Mouse (Mus musculus): ENCODE measurements around the gene Kmt5c. TPM values are rescaled to one million over a fixed set of nuclear protein-coding genes. Genes with fewer than 3 reads are reported as not detected.

Gene Kmt5c
- polyA plus RNA-seq, 1 experiment = 610 TPM

GRCm38 (mm10) chr7:4771202-4771601, 31.3 kb downstream of the Kmt5c start, which contains the start of gene Fam71e2:
Gene Fam71e2 (minus strand): TSS chr7:4771302.
- TF ChIP-seq GATA1 (IDR thresholded peaks at IDR 0.05; ENCODE audit: low read length) = no peak

- no peak for TF ChIP-seq GATA1 (IDR thresholded peaks at IDR 0.05; ENCODE audit: low read length)
Observed at GRCm38 (mm10) chr7:4776131-4776530, 36.2 kb downstream of the Kmt5c start.

DNA sequence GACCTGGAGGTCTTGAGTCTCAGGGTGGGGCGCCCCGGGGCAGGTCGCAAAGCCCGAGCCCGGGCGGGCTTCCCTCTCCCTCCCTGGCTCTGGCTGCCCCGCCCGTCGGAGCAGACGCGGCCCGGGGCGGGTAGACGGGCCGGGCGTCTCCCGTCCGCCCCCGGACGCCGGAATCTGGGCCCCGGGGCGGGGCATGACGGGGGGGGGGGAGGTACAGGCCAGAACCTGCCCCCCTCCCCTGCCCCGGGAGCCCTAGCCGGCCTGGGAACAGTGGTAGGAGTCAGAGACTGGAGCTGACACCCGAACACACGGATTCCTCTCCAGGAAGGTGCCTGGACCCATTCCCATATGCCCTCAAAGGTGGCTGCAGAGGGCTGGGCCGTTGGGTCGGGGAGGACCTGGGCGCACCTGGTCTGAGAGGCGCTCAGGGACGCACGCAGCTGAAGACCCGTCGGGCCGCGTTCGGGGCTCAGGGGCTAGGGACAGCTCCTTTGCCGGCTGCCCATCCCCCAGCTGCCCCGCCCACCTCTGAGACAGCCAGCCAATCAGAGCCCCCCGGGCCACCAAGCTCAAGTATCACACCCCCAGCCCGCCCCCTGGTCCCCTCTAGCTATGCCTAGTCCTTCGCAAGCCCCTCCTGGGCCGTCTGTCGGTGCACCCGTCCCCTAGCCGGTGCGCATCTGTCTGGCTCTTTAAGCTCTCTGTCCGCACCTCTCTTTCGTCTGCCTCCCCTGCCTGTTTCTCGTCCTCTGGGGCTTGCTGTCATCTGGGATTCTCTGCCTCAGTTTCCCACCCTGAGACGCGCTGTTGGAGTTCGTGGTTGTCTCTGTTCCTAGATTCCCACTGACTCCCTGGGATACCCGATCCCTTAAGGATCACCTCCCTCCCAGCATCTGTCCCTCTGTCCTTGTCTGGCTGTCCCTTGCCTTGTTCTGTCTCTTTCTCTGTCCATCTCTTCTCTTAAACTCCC, 37.2 kb downstream of the Kmt5c start:
- no peak for TF ChIP-seq GATA1 (IDR thresholded peaks at IDR 0.05; ENCODE audit: low read length)

DNA sequence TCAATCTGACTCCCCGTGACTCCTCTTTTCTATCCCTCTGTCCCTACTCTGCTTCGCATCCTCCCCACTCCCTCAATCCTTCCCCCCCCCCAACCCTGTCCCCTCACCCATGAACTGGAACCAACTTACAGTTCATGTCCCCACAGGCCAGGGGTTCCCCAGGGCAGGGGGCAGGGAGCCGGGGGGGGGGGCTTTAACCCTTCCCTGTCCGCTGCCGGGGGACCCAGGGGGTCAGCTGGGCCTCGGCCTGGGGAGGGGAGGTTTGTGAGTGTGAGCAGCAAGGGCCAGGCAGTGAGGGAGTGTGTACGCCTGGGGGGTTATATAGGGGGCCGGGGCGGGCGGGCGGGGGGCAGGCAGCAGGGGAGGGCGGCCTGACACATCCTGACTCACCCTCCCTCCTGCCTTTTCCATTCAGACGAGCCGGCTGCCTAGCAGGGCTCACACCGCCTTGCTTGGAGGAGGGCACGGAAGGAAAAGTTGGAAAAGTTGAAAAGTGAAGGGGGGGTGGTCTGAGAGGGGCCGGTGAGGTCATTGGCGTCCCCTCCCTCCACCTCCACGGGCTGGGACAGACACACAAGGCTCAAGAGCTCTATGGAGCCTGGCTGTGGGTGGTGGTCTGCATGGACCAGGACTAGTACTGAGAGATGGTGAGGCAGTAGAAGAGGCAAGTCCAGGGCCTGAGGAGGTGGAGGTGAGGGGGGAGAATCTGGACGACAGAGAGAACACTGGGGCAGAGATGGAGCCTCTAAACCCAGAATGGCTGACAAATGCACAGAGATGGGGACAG, 38.1 kb downstream of the Kmt5c start:
- TF ChIP-seq GATA1 (IDR thresholded peaks at IDR 0.05; ENCODE audit: low read length) = no peak

DNA sequence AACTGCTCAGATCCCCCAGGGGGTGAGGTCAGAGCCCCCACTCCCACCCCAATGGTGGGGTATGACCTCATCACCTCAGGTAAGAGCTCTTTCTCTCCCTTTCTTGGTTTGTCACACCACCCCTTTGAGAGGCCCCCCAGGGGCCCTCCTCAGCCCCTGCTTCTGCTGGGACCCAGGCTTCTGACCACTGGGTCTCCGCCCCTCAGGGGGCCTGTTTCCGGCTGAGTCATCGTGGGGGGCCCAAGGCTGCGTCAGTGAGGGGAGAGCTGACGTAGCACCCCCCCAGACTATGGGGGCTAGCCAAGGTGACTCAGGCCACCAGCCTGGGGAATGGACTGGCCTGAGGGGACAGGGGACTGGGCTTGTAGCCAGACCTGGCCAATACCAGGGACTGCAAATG, 40.0 kb downstream of the Kmt5c start:
- TF ChIP-seq GATA1 (IDR thresholded peaks at IDR 0.05; ENCODE audit: low read length) = no peak

DNA sequence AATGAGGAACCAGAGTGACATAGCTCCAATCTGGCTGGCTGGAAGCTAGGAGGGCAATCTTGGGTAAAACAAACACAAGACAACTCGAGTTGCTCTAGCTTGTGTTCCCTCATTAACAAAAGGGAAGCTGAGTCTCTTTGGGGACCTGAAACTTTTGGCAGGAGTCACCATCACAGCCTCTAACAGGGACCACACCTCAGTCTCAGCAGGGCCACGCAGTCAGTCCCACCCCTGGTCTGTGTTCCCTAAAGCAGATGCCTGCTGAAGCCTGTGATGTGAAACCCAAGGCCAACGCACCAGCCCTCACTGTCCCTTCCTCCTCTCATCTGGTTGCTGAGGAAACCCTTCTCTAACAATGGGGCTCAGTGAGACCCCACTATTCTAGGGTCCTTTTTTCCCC, 42.2 kb downstream of the Kmt5c start:
- no peak for TF ChIP-seq GATA1 (IDR thresholded peaks at IDR 0.05; ENCODE audit: low read length)

DNA sequence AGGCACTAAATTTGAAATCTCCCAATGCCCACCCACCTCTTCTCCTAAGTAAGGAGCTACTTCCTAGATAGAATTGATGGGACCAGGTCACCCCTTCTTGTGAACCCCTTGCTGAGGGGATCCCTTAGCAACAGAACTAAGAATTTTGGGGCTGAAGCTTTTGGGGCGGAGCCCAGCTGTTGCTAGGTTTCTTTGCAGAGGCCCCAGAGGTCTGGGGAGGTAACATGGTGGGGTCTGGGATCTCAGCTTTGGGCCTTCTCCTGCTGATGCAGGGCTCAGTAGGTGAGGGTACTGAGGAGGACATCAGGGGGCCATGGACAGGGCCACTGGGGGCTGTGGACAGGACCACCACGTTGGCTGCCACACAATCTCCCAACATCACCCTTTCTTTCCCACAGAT, 42.8 kb downstream of the Kmt5c start, which contains the start of the genes Il11 and Tmem190:
TSS of gene Il11 (minus strand) at position 101 of the 400 bp plus-strand sequence.
TSS of gene Tmem190 (plus strand) at position 179 of the 400 bp plus-strand sequence.
- no peak for TF ChIP-seq GATA1 (IDR thresholded peaks at IDR 0.05; ENCODE audit: low read length)

GRCm38 (mm10) chr7:4783667-4784268, 43.9 kb downstream of the Kmt5c start:
- TF ChIP-seq GATA1 (IDR thresholded peaks at IDR 0.05; ENCODE audit: low read length) = no peak

- TF ChIP-seq GATA1 (IDR thresholded peaks at IDR 0.05; ENCODE audit: low read length) = no peak
Observed at GRCm38 (mm10) chr7:4788499-4789435, 48.9 kb downstream of the Kmt5c start.

- no peak for TF ChIP-seq GATA1 (IDR thresholded peaks at IDR 0.05; ENCODE audit: low read length)
Observed at GRCm38 (mm10) chr7:4789436-4789935, 49.6 kb downstream of the Kmt5c start, which contains the start of gene Tmem238. Gene Tmem238 (minus strand): TSS chr7:4789656.

DNA sequence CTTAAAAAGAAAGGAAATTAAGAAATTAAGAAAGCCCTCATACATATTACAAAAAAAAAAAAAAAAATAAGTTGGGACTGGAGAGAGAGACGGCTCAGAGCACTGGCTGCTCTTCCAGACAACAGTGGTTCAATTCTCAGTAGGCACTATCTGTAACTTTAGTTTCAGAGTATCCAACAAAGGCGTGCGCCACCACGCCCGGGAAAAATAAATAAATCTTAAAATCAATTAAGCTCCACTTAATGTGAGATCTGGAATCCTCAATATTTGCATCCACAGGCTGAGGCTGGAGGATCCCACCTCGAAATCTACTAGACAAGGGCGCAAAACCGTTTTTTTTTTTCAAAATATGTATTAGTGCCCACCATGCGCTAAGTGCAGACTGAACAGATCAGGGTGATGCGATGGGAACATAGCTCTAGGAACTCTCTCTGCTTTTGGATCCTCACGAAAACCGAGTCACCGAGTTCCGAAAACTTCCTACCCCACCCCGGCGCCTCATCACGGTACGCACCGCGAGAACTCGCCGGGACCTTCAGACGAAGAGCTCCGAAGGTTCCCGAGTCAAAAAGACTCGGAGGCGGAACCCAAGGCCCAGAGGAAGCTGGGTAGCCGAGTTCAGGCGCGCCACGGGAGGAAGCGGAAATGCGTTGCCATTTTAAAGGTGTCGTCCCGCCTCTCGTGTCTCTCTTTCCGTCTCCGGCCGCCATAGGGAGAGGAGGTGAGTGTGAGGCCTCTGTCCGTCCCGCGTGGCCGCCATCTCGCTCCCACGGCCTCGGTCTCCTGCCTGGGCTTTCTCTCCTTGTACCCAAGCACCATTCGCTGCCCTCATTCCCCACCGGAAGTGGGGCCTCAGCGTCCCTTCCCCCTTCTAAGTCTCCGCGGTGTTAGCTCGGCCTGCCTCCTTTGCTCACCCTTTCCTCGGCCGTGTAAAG, 52.6 kb downstream of the Kmt5c start, which contains the start of gene Rpl28:
TSS of gene Rpl28 (plus strand) at position 597 of the 935 bp plus-strand sequence.
- TF ChIP-seq GATA1 (IDR thresholded peaks at IDR 0.05; ENCODE audit: low read length) = no peak

DNA sequence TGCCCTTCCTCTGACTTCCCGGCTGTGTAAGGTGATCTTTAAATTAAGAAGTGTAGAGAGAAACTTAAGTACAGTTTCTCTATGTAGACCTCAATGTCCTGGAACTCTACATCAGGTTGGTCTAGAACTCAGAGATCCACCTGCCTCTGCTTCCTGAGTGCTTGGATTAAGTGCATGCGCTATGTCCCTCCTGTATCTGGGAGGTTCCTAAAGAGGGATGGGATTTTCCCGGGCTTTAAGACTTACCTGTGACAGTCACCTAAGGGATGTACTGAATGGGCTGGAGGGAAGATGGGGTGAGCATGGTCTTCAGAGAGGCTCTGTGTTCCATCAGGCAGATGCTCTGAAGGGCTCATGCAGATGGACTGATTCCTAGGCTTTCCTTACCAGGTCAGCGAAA, 53.8 kb downstream of the Kmt5c start:
- no peak for TF ChIP-seq GATA1 (IDR thresholded peaks at IDR 0.05; ENCODE audit: low read length)

GRCm38 (mm10) chr7:4794631-4795168, 54.8 kb downstream of the Kmt5c start:
- TF ChIP-seq GATA1 (IDR thresholded peaks at IDR 0.05; ENCODE audit: low read length) = no peak

Measured in G1E-ER4 (cell line).